Comparison of ENCODE assay signal across 8 mouse cellular contexts in the genomic region with DNA sequence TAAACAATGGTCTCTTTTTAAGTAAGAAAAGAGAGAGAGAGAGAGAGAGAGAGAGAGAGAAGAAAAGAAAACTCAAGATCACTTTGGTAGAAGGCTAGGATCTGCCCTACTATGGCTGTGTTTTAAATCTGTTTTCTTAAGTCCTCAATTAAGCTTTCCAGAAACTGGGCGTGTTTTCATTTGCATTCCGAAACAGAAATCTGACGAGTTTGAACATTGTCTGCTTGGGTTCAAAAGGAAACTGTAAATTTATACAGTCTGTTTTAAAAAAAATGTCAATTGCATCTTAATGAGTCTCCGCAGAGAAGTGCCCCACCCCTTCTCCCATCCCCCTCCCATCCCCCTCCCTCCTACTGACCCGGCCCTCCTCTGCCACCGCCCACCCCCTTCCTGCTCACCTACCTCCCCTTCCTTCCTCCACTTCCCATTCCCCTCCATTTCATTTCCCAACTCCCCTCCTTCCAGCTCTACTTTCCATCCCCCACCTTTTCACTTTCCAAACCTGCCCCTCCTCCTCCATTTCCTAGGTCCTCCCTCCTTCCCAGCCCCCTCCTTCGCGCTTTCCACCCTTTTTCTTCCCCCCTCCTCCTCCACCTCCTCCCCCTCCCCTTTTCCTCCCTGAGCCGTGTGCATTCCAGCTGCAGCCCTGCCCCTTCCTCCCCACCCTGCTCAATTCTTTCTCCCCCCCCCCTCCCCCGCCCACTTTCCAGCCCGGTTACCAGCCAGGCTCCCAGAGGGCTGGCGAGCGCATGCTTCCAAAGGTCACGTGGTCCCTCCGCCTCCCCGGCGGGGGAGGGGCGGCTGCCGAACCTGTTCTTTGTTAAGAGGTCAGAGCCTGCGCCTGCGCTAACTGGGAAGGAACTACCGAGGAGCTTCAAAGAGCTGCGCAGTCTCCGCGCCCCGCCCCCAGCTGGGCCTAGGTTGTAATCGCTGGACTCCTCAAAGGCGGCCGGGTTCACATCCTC.
DNase-seq lines count a peak whose midpoint lies in the region; ATAC-seq lines count a peak whose summit lies in the region.

No protein-coding gene starts in this region.

- ATAC-seq in hindbrain, embryonic 16.5 days, result peak; percentile 97

- peak overlapping the region; percentile 28 for H3K4me3 ChIP-seq in hindbrain, embryonic 16.5 days (ENCODE audit: low read length)
- peak overlapping the region; percentile 7; the same call in 1 of the 2 replicates for H3K4me3 ChIP-seq in macrophage (ENCODE audit: inconsistent target)

- H3K9ac ChIP-seq in hindbrain, embryonic 16.5 days (ENCODE audit: low read depth, low read length), result peak overlapping the region; percentile 50; the same call in 1 of the 2 replicates

- H3K27me3 ChIP-seq in hindbrain, embryonic 16.5 days (replicated peaks; ENCODE audit: control insufficient read depth, insufficient read depth, low read length), result no peaks in the 10 kb centered on the region

- H3K4me2 ChIP-seq in hindbrain, embryonic 16.5 days (ENCODE audit: low read length), result peak overlapping the region; percentile 51

- H3K79me2 ChIP-seq in macrophage (ENCODE audit: inconsistent target), result no peaks in the 10 kb centered on the region

- H3K27ac ChIP-seq in hindbrain, embryonic 16.5 days (ENCODE audit: low read depth, low read length), result peak overlapping the region; percentile 73
- peak overlapping the region; percentile 40 for H3K27ac ChIP-seq in macrophage

- DNase-seq in R1 (ENCODE audit: low read depth, low spot score), result peak; percentile 97
- DNase-seq in cerebellum, postnatal 25 days, result peak; percentile 94 to 97
- DNase-seq in frontal cortex, postnatal 36 days (ENCODE audit: low spot score in 2 of 2), result peak; percentile 85 to 92
- peak; percentile 86 to 87 for DNase-seq in left cerebral cortex, adult 18-20 months (ENCODE audit: low spot score in 2 of 2)
- DNase-seq in right cerebral cortex, adult 18-20 months, result peak; percentile 92
- peak; percentile 79 for DNase-seq in urinary bladder, postnatal 10 days (ENCODE audit: low spot score)

- no peaks in the 10 kb centered on the region for H3K9me3 ChIP-seq in hindbrain, embryonic 16.5 days (ENCODE audit: control insufficient read depth, low read length)

- WGBS in hindbrain, embryonic 16.5 days, result 15% methylated on average over 27 of the region's 29 CpGs
- 25% methylated on average over 17 of the region's 29 CpGs for WGBS in macrophage (ENCODE audit: missing documents)

- H3K36me3 ChIP-seq in hindbrain, embryonic 16.5 days (ENCODE audit: control insufficient read depth, insufficient read depth, low read length), result no peaks in the 10 kb centered on the region
- H3K36me3 ChIP-seq in macrophage (ENCODE audit: inconsistent target), result no peaks in the 10 kb centered on the region

- H3K4me1 ChIP-seq in hindbrain, embryonic 16.5 days (ENCODE audit: control insufficient read depth, insufficient read depth, low read depth, low read length), result no peaks in the 10 kb centered on the region; the same call in 1 of the 2 replicates

Comparison
In these comparisons a context has a peak if more than half of its experiments do, and no peak if none do; other contexts are left out.
1. Peak in every context shown above with its lines: DNase-seq, ATAC-seq, H3K4me3 ChIP-seq and H3K27ac ChIP-seq.